Mouse (Mus musculus) frontal cortex, postnatal 14 days (tissue): Measurements from ENCODE around the gene Lgals12.

Experiments
- DNase-seq, 2 experiments: peaks; one replicate each; pipeline ENCODE4 v3.0.0; 2022; ENCODE audit warnings: low spot score in 2 of 2

Lgals12 gene

GRCm38 (mm10) chr19:7583599-7583998, 23.4 kb downstream of the Lgals12 start:
- no peak for DNase-seq

- DNase-seq: no peak
Measured at GRCm38 (mm10) chr19:7583101-7583500, 23.9 kb downstream of the Lgals12 start.

- no peak for DNase-seq
Measured at GRCm38 (mm10) chr19:7581042-7581441, 26.0 kb downstream of the Lgals12 start.

- DNase-seq: no peak
Measured at GRCm38 (mm10) chr19:7577710-7578109, 29.3 kb downstream of the Lgals12 start.

GRCm38 (mm10) chr19:7576180-7576579, 30.8 kb downstream of the Lgals12 start:
- no peak for DNase-seq

GRCm38 (mm10) chr19:7569650-7570049, 37.3 kb downstream of the Lgals12 start:
- no peak for DNase-seq

GRCm38 (mm10) chr19:7568364-7568763, 38.6 kb downstream of the Lgals12 start:
- DNase-seq: no peak

GRCm38 (mm10) chr19:7566826-7567225, 40.2 kb downstream of the Lgals12 start:
- DNase-seq: no peak

- DNase-seq: no peak
Measured at GRCm38 (mm10) chr19:7564457-7564856, 42.5 kb downstream of the Lgals12 start.

GRCm38 (mm10) chr19:7563676-7564075, 43.3 kb downstream of the Lgals12 start:
- no peak for DNase-seq

GRCm38 (mm10) chr19:7562601-7563129, 44.3 kb downstream of the Lgals12 start:
- DNase-seq: no peak

GRCm38 (mm10) chr19:7561456-7561855, 45.5 kb downstream of the Lgals12 start:
- no peak for DNase-seq

GRCm38 (mm10) chr19:7559986-7560385, 47.0 kb downstream of the Lgals12 start:
- no peak for DNase-seq

- DNase-seq: no peak
Measured at GRCm38 (mm10) chr19:7558675-7559074, 48.3 kb downstream of the Lgals12 start.

- DNase-seq: no peak
Measured at GRCm38 (mm10) chr19:7557844-7558243, 49.1 kb downstream of the Lgals12 start.

GRCm38 (mm10) chr19:7557328-7557822, 49.6 kb downstream of the Lgals12 start, which contains the start of gene Pla2g16:
TSS of gene Pla2g16 (plus strand) at chr19:7557459.
- peak in 1 of 2 experiments; percentile 13 for DNase-seq

GRCm38 (mm10) chr19:7556641-7557040, 50.4 kb downstream of the Lgals12 start:
- no peak for DNase-seq

- no peak for DNase-seq
Measured at GRCm38 (mm10) chr19:7554881-7555280, 52.1 kb downstream of the Lgals12 start.

GRCm38 (mm10) chr19:7553441-7553840, 53.6 kb downstream of the Lgals12 start:
- no peak for DNase-seq

GRCm38 (mm10) chr19:7552301-7552673, 54.7 kb downstream of the Lgals12 start:
- no peak for DNase-seq

GRCm38 (mm10) chr19:7551550-7552300, 55.3 kb downstream of the Lgals12 start:
- no peak for DNase-seq

- no peak for DNase-seq
Measured at GRCm38 (mm10) chr19:7548924-7549323, 58.1 kb downstream of the Lgals12 start.
